Mouse (Mus musculus) myocyte (in vitro differentiated cells): ENCODE measurements around the gene Rrp8.

Source experiments
- CEBPB ChIP-seq: IDR thresholded peaks from 2 replicates; pipeline ENCODE4 v1.6.1; 2011; ENCODE audit warnings: mild to moderate bottlenecking, moderate library complexity; ENCODE audit not compliant: poor library complexity, insufficient read depth, severe bottlenecking
- E2F4 ChIP-seq: IDR thresholded peaks from one replicate; pipeline ENCODE4 v1.6.1; 2011; ENCODE audit warnings: mild to moderate bottlenecking, control low read depth, moderate library complexity; ENCODE audit not compliant: insufficient read depth
- MYOG ChIP-seq, 3 experiments: IDR thresholded peaks; one replicate each; pipeline ENCODE4 v1.6.1; 2011; ENCODE audit warnings: control low read depth in 2 of 3, low read depth in 2 of 3, mild to moderate bottlenecking in 2 of 3; ENCODE audit not compliant: insufficient read length in 2 of 3, control insufficient read depth in 1 of 3, insufficient read depth in 1 of 3
- POLR2A ChIP-seq: IDR thresholded peaks from one replicate; pipeline ENCODE4 v1.6.1; 2011; ENCODE audit warnings: low read depth, mild to moderate bottlenecking, control low read depth, moderate library complexity; ENCODE audit not compliant: insufficient read length
- POLR2AphosphoS2 ChIP-seq: IDR thresholded peaks from one replicate; pipeline ENCODE4 v1.6.1; 2011; ENCODE audit warnings: low read depth, control low read depth; ENCODE audit not compliant: insufficient read length
- TCF12 ChIP-seq: IDR thresholded peaks from one replicate; pipeline ENCODE4 v1.6.1; 2011; ENCODE audit warnings: mild to moderate bottlenecking, control low read depth; ENCODE audit not compliant: poor library complexity, insufficient read depth, severe bottlenecking

DNA sequence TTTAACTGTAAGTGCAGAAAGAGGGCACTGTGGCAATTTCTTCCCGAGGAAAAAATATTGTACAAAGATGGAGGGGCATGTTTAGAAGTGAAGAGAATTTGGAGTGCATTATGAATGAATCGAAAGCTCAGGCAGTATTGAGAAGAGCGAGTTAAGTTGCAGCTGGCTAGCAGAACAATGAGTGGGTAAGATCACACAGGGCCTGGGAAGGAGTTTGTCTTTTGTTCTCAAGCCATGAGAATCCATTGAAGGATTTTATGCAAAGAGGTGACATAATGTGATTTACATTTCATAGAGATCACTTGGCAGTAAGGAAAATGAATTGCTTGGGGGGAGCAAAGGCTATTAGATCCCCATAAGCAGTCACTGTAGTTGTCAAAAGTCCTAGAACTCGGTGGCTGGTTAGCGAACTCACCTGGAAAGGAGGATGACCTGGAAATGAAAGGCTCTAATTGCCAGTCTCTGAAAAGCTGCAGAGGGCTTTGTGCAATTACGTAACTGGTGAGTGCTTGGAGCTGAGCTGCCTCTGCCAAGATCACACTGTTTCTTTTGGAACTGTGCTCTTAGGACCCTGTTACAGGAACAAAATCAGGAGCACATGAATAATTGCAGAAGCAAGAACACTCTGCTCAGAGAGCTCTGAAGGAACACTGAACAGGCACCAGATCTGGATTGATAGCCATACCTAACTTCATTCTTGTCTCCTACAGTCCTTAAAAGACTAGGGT lies 8.3 kb downstream of the Rrp8 start:
- TF ChIP-seq POLR2AphosphoS2 (no peak), POLR2A (no peak), E2F4 (no peak), MYOG (IDR thresholded peaks at IDR 0.05; ENCODE audit: control insufficient read depth in 1 of 3, insufficient read depth in 1 of 3, insufficient read length in 2 of 3, low read depth in 2 of 3) (no peak), CEBPB (no peak), TCF12 (no peak)
